Mouse (Mus musculus): ENCODE measurements around the gene Igfbp1.

Gene Igfbp1

GRCm38 (mm10) chr11:7197491-7197941, at the start of gene Igfbp1:
Gene Igfbp1, plus strand, starts transcription at chr11:7197782.
- ATAC-seq (ENCODE audit: insufficient number of reproducible peaks, low FRiP score, low TSS enrichment) = no peak

- no peak for ATAC-seq (ENCODE audit: insufficient number of reproducible peaks, low FRiP score, low TSS enrichment)
These were observed 49.6 kb upstream of the Igfbp1 start for GRCm38 (mm10) chr11:7147945-7148344.

DNA sequence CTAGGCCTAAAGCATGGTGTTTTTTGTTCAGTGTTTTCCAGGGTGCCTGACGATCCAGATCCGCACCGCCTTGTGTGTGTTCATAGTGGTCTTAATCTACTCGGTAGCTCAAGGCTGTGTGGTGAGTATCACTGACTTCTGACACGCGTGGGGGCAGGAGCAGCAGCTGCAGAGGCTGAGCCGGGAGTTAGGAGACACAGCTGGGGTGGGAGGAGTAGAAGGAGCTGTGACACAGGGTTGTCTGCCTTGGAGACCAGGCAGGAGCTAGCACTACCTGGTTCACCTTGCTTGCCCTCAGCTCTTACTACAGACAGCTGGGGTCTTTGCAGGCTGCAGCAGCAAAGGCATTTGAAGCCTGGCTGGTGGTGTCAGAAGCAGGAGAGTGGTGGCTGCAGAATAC, 48.1 kb upstream of the Igfbp1 start:
- ATAC-seq (ENCODE audit: insufficient number of reproducible peaks, low FRiP score, low TSS enrichment) = no peak

DNA sequence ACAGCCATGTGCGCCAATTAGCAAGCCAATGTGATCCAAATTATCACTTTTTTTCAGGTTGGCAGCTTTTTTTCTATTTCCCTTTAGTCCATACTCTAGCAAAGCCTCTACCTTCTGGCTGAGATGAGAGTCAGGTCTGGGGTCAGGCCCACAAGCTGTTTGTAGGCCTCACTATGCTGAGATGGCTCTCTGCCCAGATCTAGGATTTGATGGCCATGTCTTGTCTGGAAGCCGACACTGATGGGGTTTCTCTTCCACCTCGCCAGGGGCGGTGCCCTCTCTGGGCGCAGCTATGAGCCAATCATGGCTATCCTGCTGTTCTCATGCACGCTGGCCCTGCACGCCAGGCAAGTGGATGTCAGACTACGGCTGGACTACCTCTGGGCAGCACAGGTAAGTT, 47.1 kb upstream of the Igfbp1 start:
- ATAC-seq (ENCODE audit: insufficient number of reproducible peaks, low FRiP score, low TSS enrichment) = peak; percentile 33; the same call in 1 of the 2 replicates

DNA sequence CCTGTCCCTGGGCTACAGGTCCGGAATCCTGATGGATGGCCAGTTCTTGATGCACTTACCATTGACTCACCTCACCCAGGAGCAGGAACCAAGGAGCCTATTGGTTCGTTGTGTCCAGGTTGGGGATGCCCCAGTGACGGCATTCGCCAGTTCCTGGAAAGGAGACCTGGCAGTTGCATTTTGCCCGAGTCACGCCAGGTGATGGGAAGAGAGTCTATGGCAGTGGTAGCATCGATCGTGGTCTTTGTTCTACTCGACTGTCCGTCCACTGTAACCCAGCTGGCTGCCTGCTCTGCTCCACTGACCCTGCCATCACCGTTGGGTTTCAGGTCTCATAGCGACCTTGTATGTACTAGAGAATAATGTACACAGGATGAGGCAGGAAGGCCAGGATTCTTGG, 45.2 kb upstream of the Igfbp1 start:
- no peak for ATAC-seq (ENCODE audit: insufficient number of reproducible peaks, low FRiP score, low TSS enrichment)

- ATAC-seq (ENCODE audit: insufficient number of reproducible peaks, low FRiP score, low TSS enrichment) = no peak
These were observed 44.5 kb upstream of the Igfbp1 start for GRCm38 (mm10) chr11:7153081-7153480.

GRCm38 (mm10) chr11:7156427-7156826, 41.2 kb upstream of the Igfbp1 start:
- ATAC-seq (ENCODE audit: insufficient number of reproducible peaks, low FRiP score, low TSS enrichment) = no peak

- ATAC-seq (ENCODE audit: insufficient number of reproducible peaks, low FRiP score, low TSS enrichment) = no peak
These were observed 39.4 kb upstream of the Igfbp1 start for GRCm38 (mm10) chr11:7158196-7158595.

DNA sequence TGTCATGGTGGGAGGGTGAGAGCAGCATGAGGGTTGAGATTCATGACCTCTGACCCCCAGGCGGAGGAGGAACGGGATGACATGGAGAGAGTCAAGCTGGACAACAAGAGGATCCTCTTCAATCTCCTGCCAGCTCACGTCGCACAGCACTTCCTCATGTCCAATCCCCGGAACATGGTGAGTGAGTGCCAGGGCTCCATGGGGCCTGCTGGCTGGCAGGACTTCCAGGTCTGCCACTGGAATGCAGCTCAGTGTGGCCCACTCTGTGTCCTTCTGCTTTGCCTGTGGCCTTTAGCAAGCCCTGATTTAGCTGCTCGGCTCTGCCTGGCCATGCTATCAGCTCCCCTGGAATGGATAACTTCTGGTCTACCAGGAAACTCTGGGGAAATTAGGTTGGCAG, 37.4 kb upstream of the Igfbp1 start:
- ATAC-seq (ENCODE audit: insufficient number of reproducible peaks, low FRiP score, low TSS enrichment) = peak; percentile 27; the same call in 1 of the 2 replicates

DNA sequence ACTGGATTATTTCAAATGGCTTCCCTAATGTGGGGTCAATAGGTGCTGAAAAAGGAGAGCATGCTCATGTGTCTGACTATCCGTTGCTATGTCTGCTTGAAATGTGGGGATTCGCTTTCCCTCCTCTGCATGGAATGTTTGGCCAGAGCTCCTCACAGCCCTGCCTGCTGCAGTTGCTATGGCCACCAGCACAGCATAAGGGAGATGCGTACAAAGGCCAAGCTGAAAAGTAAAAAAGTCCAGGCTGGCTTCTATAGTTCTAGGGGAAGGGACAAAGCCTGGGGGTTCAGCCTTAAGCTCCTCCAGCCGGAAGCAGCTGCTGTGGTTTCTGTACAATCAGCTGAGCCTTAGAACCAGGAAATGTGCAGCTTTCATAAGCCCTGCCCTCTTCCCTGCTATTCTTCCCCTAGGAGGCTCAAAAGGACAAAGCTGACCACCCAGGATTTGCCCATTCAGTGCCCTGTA, 36.9 kb upstream of the Igfbp1 start:
- ATAC-seq (ENCODE audit: insufficient number of reproducible peaks, low FRiP score, low TSS enrichment) = no peak

GRCm38 (mm10) chr11:7161502-7162174, 35.9 kb upstream of the Igfbp1 start:
- peak; percentile 42; the same call in 1 of the 2 replicates for ATAC-seq (ENCODE audit: insufficient number of reproducible peaks, low FRiP score, low TSS enrichment)

DNA sequence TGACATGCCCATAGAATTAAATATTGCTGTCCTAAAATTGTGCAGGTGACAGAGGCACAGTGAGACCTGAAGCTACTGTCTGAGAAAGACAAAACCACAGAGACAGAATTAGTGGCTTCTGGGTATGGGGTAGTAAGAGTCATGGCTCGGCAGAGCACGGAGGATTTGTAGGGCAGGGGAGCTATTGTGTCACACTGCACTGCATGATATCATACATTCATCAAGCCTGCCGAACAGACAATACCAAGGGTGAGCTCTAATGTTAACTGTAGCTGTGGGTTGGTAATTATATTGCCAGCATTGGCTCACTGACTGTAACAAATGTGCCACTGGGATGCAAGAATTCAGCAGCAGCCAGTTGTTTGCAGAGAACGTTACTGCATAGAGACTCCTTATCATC, 33.2 kb upstream of the Igfbp1 start:
- ATAC-seq (ENCODE audit: insufficient number of reproducible peaks, low FRiP score, low TSS enrichment) = no peak

DNA sequence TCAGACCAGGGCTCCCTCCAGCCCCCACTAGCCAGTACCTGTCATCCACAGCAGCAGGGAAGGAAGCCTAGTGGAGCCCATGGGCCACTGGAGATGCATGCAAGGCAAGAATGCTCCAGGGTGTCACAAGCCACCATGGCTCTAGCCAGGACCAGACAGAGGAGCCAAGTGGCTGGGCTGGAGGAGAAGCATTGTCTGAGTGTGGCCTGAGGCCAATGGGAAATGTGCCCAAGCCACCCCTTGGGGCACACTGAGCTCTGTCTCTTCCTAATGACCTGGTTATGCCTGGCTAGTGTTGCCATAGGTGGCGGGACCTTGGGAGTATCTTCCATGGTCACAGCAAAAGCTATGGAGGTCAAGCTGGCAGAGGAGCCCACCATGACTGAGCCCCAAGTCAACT, 27.9 kb upstream of the Igfbp1 start:
- ATAC-seq (ENCODE audit: insufficient number of reproducible peaks, low FRiP score, low TSS enrichment) = 0 out of 2 replicates have a peak, but pooled peaks have one; percentile 12

DNA sequence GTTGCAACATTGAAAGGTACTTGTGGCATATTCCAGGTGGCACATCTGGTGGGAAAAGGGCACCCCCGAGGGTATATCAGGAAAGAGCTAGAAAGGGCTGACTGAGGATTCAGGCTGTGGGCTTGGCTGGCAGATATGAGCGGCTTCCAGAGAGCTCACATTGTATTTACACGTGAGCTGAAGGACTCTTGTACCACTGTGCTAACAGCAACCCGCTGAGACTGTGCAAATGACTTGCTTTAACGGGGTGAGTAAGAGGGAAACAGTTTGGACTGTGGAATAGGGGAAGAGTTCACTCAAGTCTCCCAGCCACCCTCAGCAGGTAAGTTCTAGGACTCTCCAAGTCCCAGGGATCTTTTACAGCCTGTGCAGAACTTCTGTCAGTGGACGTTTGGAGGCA, 23.9 kb upstream of the Igfbp1 start:
- no peak for ATAC-seq (ENCODE audit: insufficient number of reproducible peaks, low FRiP score, low TSS enrichment)

DNA sequence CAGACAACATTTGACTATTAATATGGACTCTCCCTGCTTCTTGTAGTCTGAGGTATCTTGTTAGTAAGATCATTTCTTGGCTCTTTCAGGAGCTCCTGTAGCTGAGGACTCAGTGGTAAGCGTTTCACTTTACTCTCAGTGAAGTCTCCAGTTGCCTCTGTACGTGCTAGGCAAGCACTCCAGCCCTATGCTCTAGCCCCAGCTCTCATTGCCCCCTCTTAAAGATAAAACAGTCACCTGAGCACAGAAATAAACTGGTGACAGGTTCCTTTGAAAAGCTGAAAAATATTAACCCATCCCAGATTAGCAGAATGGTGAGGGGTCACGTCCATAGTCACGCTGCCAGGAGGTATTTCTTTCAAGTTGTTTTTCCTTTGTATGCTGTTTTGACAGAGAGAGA, 18.9 kb upstream of the Igfbp1 start:
- ATAC-seq (ENCODE audit: insufficient number of reproducible peaks, low FRiP score, low TSS enrichment) = no peak

DNA sequence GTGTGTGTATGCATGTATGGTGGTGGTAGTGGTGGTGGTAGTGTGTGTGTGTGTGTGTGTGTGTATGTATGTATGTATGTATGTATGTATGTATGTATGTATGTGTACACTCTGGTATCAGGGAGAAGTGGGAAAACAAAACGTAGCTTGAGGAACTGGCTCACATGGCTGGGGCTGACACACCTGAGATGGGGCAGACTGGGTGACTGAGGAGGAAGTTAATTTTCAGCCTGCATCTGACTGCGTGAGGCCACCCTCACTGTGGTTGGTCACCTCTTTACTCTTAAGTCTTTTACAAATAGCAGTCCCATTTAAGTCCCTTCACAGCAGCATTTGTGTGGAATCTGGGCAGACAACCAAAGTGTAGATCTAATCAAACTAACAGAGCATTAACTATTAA, 18.3 kb upstream of the Igfbp1 start:
- no peak for ATAC-seq (ENCODE audit: insufficient number of reproducible peaks, low FRiP score, low TSS enrichment)

- no peak for ATAC-seq (ENCODE audit: insufficient number of reproducible peaks, low FRiP score, low TSS enrichment)
These were observed 15.1 kb upstream of the Igfbp1 start for GRCm38 (mm10) chr11:7182409-7183042.

- no peak for ATAC-seq (ENCODE audit: insufficient number of reproducible peaks, low FRiP score, low TSS enrichment)
These were observed 13.2 kb upstream of the Igfbp1 start for GRCm38 (mm10) chr11:7184420-7184819.

DNA sequence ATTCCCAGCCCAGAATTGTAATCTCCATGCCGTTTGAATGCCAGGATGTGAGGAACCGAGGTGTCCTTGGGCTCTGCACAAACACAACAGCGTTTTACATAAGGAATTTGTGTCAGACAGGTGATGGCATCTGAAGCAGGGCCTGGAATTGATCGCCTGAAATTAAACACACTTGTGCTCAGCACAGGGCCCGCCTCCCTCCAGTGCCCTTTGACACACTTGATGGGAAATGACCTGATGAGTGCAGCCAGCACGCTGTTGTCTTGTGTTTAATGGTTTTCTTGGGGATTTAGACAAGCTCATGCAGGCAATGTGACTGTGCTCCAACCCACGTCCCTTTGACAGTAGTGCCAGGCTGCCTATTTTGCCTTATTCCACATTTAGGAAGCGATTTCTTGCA, 10.1 kb upstream of the Igfbp1 start:
- no peak for ATAC-seq (ENCODE audit: insufficient number of reproducible peaks, low FRiP score, low TSS enrichment)

GRCm38 (mm10) chr11:7188469-7188868, 9.1 kb upstream of the Igfbp1 start, which contains the start of gene Gm11985:
Gene Gm11985, minus strand, starts transcription at chr11:7188569.
- no peak for ATAC-seq (ENCODE audit: insufficient number of reproducible peaks, low FRiP score, low TSS enrichment)

DNA sequence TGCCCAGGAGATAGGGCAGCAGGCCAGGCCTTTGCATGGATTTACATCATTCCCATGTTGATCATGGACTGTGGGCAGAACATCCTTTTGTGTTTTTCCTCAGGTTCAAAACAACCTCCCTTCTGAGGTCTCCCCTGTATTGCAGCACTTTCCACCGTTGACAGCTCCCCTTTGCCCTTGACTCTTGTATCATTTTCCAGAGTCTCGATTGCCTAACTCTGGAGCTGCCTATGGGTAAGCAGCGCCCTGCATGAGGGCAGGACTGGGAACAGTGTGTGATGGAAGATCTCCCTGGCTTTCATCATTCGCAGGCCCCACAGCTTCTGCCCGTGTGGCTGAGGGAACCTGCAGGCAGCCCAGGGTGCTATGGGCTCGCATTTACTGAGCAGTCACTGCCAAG, 4.9 kb upstream of the Igfbp1 start:
- ATAC-seq (ENCODE audit: insufficient number of reproducible peaks, low FRiP score, low TSS enrichment) = no peak

DNA sequence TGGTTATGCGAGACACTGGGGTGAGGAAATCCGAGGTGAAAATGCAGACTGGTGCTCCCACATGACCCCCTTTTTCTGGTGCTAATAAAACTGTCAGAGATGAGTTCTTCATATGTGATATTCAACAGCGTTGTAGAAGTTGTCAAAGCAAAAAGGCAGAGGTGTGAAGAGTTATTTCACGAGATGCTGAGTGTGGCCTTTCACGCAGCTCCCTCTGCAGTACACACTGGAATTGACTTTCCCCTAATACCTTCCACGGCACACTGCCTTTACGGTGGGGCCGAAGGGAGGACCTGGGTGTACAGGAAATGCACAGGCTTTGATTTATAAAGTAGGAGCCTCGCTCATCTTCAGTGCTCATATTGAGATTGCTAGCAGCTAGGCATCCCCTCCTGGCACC, 4.4 kb upstream of the Igfbp1 start:
- no peak for ATAC-seq (ENCODE audit: insufficient number of reproducible peaks, low FRiP score, low TSS enrichment)

Data from cerebellum, adult (tissue).